Mouse (Mus musculus): ENCODE results near the gene Slc22a20.

Gene Slc22a20

GRCm38 (mm10) chr19:5989585-5989984 is 3.6 kb upstream of the Slc22a20 start:
- no peak for DNase-seq (ENCODE audit: low spot score in 2 of 2)

- DNase-seq (ENCODE audit: low spot score in 2 of 2) = peak; percentile 82 to 89
Observed at GRCm38 (mm10) chr19:5988815-5989452, 3.0 kb upstream of the Slc22a20 start.

GRCm38 (mm10) chr19:5988027-5988814 is 2.3 kb upstream of the Slc22a20 start:
- DNase-seq (ENCODE audit: low spot score in 2 of 2) = no peak

- peak in 1 of 2 experiments; percentile 34 for DNase-seq (ENCODE audit: low spot score in 2 of 2)
Observed at GRCm38 (mm10) chr19:5980477-5980876, 5.5 kb downstream of the Slc22a20 start.

- no peak for DNase-seq (ENCODE audit: low spot score in 2 of 2)
Observed at GRCm38 (mm10) chr19:5977717-5978116, 8.2 kb downstream of the Slc22a20 start.

GRCm38 (mm10) chr19:5975676-5976075 is 10.3 kb downstream of the Slc22a20 start:
- DNase-seq (ENCODE audit: low spot score in 2 of 2) = no peak

GRCm38 (mm10) chr19:5975112-5975511 is 10.8 kb downstream of the Slc22a20 start:
- DNase-seq (ENCODE audit: low spot score in 2 of 2) = no peak

GRCm38 (mm10) chr19:5967664-5968063 is 18.3 kb downstream of the Slc22a20 start:
- peak in 1 of 2 experiments; percentile 41 for DNase-seq (ENCODE audit: low spot score in 2 of 2)

- DNase-seq (ENCODE audit: low spot score in 2 of 2) = peak; percentile 63 to 78
Observed at GRCm38 (mm10) chr19:5966786-5967185, 19.2 kb downstream of the Slc22a20 start.

- no peak for DNase-seq (ENCODE audit: low spot score in 2 of 2)
Observed at GRCm38 (mm10) chr19:5965910-5966309, 20.0 kb downstream of the Slc22a20 start.

GRCm38 (mm10) chr19:5965280-5965679 is 20.7 kb downstream of the Slc22a20 start:
- DNase-seq (ENCODE audit: low spot score in 2 of 2) = peak; percentile 85 to 92

- DNase-seq (ENCODE audit: low spot score in 2 of 2) = no peak
Observed at GRCm38 (mm10) chr19:5964804-5965203, 21.1 kb downstream of the Slc22a20 start.

- peak; percentile 90 to 95 for DNase-seq (ENCODE audit: low spot score in 2 of 2)
Observed at GRCm38 (mm10) chr19:5963883-5964562, 21.9 kb downstream of the Slc22a20 start, which contains the start of gene Pola2. Gene Pola2 (minus strand): TSS chr19:5964202.

GRCm38 (mm10) chr19:5962651-5963050 is 23.3 kb downstream of the Slc22a20 start:
- DNase-seq (ENCODE audit: low spot score in 2 of 2) = no peak

GRCm38 (mm10) chr19:5957371-5957770 is 28.6 kb downstream of the Slc22a20 start:
- DNase-seq (ENCODE audit: low spot score in 2 of 2) = no peak

- peak; percentile 74 to 93 for DNase-seq (ENCODE audit: low spot score in 2 of 2)
Observed at GRCm38 (mm10) chr19:5956685-5957084, 29.3 kb downstream of the Slc22a20 start.

GRCm38 (mm10) chr19:5955704-5956670 is 30.0 kb downstream of the Slc22a20 start:
- no peak for DNase-seq (ENCODE audit: low spot score in 2 of 2)

GRCm38 (mm10) chr19:5954936-5955335 is 31.0 kb downstream of the Slc22a20 start:
- DNase-seq (ENCODE audit: low spot score in 2 of 2) = no peak

- no peak for DNase-seq (ENCODE audit: low spot score in 2 of 2)
Observed at GRCm38 (mm10) chr19:5954031-5954710, 31.8 kb downstream of the Slc22a20 start.

GRCm38 (mm10) chr19:5953201-5953770 is 32.7 kb downstream of the Slc22a20 start:
- no peak for DNase-seq (ENCODE audit: low spot score in 2 of 2)
